Mouse (Mus musculus): ENCODE results near the gene Zbtb37. TPM values are rescaled to one million over a fixed set of nuclear protein-coding genes. Genes with fewer than 3 reads are reported as not detected.

The Zbtb37 gene
- polyA plus RNA-seq (2012; ENCODE audit: insufficient read depth, insufficient read length, missing spikeins), result 1.9 and 2.6 TPM in 2 replicates

- Histone ChIP-seq H3K4me1 (ENCODE audit: control insufficient read depth, insufficient read depth, insufficient read length, low read length) (peaks cover 5% of the 10 kb centered on the region; the same call in 1 of the 2 replicates), H3K4me3 (ENCODE audit: insufficient read depth, low read depth, low read length) (peak within 1 kb of the TSS; percentile 91), H3K27ac (replicated peaks; ENCODE audit: low read depth, low read length) (peak within 1 kb of the TSS; percentile 87)
Observed at GRCm38 (mm10) chr1:161034435-161035280, at the start of gene Zbtb37. Gene Zbtb37, minus strand, starts transcription at chr1:161034849.

- Histone ChIP-seq H3K4me3 (ENCODE audit: insufficient read depth, low read depth, low read length) (no peak overlapping the region), H3K27ac (replicated peaks; ENCODE audit: low read depth, low read length) (no peak overlapping the region), H3K4me1 (ENCODE audit: control insufficient read depth, insufficient read depth, insufficient read length, low read length) (no peaks in the 10 kb centered on the region)
Observed at GRCm38 (mm10) chr1:161077243-161077642, 42.6 kb upstream of the Zbtb37 start.

GRCm38 (mm10) chr1:161076238-161076637, 41.6 kb upstream of the Zbtb37 start:
- Histone ChIP-seq H3K27ac (replicated peaks; ENCODE audit: low read depth, low read length) (no peak overlapping the region), H3K4me1 (ENCODE audit: control insufficient read depth, insufficient read depth, insufficient read length, low read length) (no peaks in the 10 kb centered on the region; the same call in 1 of the 2 replicates), H3K4me3 (ENCODE audit: insufficient read depth, low read depth, low read length) (peak overlapping the region; percentile 41; the same call in 1 of the 2 replicates)

- Histone ChIP-seq H3K4me3 (ENCODE audit: insufficient read depth, low read depth, low read length) (peak overlapping the region; percentile 89), H3K4me1 (ENCODE audit: control insufficient read depth, insufficient read depth, insufficient read length, low read length) (no peaks in the 10 kb centered on the region; the same call in 1 of the 2 replicates), H3K27ac (replicated peaks; ENCODE audit: low read depth, low read length) (no peak overlapping the region)
Observed at GRCm38 (mm10) chr1:161071272-161071620, 36.6 kb upstream of the Zbtb37 start.

GRCm38 (mm10) chr1:161070352-161071271, 36.0 kb upstream of the Zbtb37 start, which contains the start of the genes Dars2 and Cenpl:
Gene Dars2, minus strand, starts transcription at chr1:161070658.
Gene Cenpl, plus strand, starts transcription at chr1:161070713.
- Histone ChIP-seq H3K27ac (replicated peaks; ENCODE audit: low read depth, low read length) (peak within 1 kb of the TSS; percentile 56; the same call in 1 of the 2 replicates), H3K4me3 (ENCODE audit: insufficient read depth, low read depth, low read length) (peak within 1 kb of the TSS; percentile 89), H3K4me1 (ENCODE audit: control insufficient read depth, insufficient read depth, insufficient read length, low read length) (no peaks in the 10 kb centered on the region; the same call in 1 of the 2 replicates)

- H3K27ac ChIP-seq (replicated peaks; ENCODE audit: low read depth, low read length), result no peak overlapping the region
- no peaks in the 10 kb centered on the region for H3K4me1 ChIP-seq (ENCODE audit: control insufficient read depth, insufficient read depth, insufficient read length, low read length)
- no peak overlapping the region for H3K4me3 ChIP-seq (ENCODE audit: insufficient read depth, low read depth, low read length)
Observed at GRCm38 (mm10) chr1:161063351-161063750, 28.7 kb upstream of the Zbtb37 start.

- no peaks in the 10 kb centered on the region for H3K4me1 ChIP-seq (ENCODE audit: control insufficient read depth, insufficient read depth, insufficient read length, low read length)
- H3K27ac ChIP-seq (replicated peaks; ENCODE audit: low read depth, low read length), result no peak overlapping the region
- H3K4me3 ChIP-seq (ENCODE audit: insufficient read depth, low read depth, low read length), result no peak overlapping the region
Observed at GRCm38 (mm10) chr1:161057164-161057563, 22.5 kb upstream of the Zbtb37 start.

GRCm38 (mm10) chr1:161046972-161047371, 12.3 kb upstream of the Zbtb37 start:
- Histone ChIP-seq H3K27ac (replicated peaks; ENCODE audit: low read depth, low read length) (no peak overlapping the region), H3K4me1 (ENCODE audit: control insufficient read depth, insufficient read depth, insufficient read length, low read length) (no peaks in the 10 kb centered on the region), H3K4me3 (ENCODE audit: insufficient read depth, low read depth, low read length) (no peak overlapping the region)

GRCm38 (mm10) chr1:161041261-161042020, 6.8 kb upstream of the Zbtb37 start:
- Histone ChIP-seq H3K27ac (replicated peaks; ENCODE audit: low read depth, low read length) (no peak overlapping the region), H3K4me1 (ENCODE audit: control insufficient read depth, insufficient read depth, insufficient read length, low read length) (0 out of 2 replicates have a peak, but pooled peaks cover 1% of the 10 kb centered on the region), H3K4me3 (ENCODE audit: insufficient read depth, low read depth, low read length) (no peak overlapping the region)

- Histone ChIP-seq H3K4me1 (ENCODE audit: control insufficient read depth, insufficient read depth, insufficient read length, low read length) (peaks cover 5% of the 10 kb centered on the region; the same call in 1 of the 2 replicates), H3K4me3 (ENCODE audit: insufficient read depth, low read depth, low read length) (no peak overlapping the region), H3K27ac (replicated peaks; ENCODE audit: low read depth, low read length) (no peak overlapping the region)
Observed at GRCm38 (mm10) chr1:161040855-161041254, 6.2 kb upstream of the Zbtb37 start.

- Histone ChIP-seq H3K4me1 (ENCODE audit: control insufficient read depth, insufficient read depth, insufficient read length, low read length) (peaks cover 5% of the 10 kb centered on the region; the same call in 1 of the 2 replicates), H3K27ac (replicated peaks; ENCODE audit: low read depth, low read length) (no peak overlapping the region)
Observed at GRCm38 (mm10) chr1:161040426-161040770, 5.7 kb upstream of the Zbtb37 start.

GRCm38 (mm10) chr1:161039741-161040425, 5.2 kb upstream of the Zbtb37 start:
- Histone ChIP-seq H3K27ac (replicated peaks; ENCODE audit: low read depth, low read length) (no peak overlapping the region), H3K4me3 (ENCODE audit: insufficient read depth, low read depth, low read length) (no peak overlapping the region), H3K4me1 (ENCODE audit: control insufficient read depth, insufficient read depth, insufficient read length, low read length) (peaks cover 5% of the 10 kb centered on the region; the same call in 1 of the 2 replicates)

More at GRCm38 (mm10) chr1:161040426-161040770, 5.7 kb upstream of the Zbtb37 start:
- no peak overlapping the region for H3K4me3 ChIP-seq (ENCODE audit: insufficient read depth, low read depth, low read length)

- Histone ChIP-seq H3K4me3 (ENCODE audit: insufficient read depth, low read depth, low read length) (no peak overlapping the region), H3K27ac (replicated peaks; ENCODE audit: low read depth, low read length) (no peak overlapping the region), H3K4me1 (ENCODE audit: control insufficient read depth, insufficient read depth, insufficient read length, low read length) (peaks cover 5% of the 10 kb centered on the region; the same call in 1 of the 2 replicates)
Observed at GRCm38 (mm10) chr1:161038968-161039721, 4.5 kb upstream of the Zbtb37 start.
